Mouse (Mus musculus): ENCODE results near the gene Nfia.

DNA sequence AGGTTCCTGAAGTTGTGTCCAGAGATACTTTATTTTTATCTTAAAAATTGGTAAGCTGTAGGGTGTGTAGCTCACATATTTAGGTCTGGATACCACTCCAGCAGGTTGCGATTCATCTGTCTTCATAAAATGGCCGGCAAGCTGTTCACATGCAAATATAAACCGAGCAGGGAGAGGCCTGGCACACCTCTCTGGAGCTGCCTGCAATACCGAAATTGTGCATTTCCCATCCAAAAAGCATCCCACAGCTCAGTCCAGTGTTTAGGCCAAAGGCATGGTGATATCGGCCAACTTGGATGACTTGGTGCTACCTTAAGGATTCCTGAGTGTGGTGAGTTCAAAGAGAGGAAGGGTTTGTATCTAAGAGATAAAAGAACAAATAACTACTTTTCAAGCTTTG, 185.6 kb downstream of the Nfia start:
- TF ChIP-seq CTCF (IDR thresholded peaks at IDR 0.05; ENCODE audit: low read depth, low read length) (no peak), POLR2A (IDR thresholded peaks at IDR 0.05; ENCODE audit: borderline replicate concordance, low read depth, low read length) (no peak)

Data from bone marrow macrophage, adult 2 months (primary cell).